Mouse (Mus musculus): ENCODE measurements around the gene Olfr263.

DNA sequence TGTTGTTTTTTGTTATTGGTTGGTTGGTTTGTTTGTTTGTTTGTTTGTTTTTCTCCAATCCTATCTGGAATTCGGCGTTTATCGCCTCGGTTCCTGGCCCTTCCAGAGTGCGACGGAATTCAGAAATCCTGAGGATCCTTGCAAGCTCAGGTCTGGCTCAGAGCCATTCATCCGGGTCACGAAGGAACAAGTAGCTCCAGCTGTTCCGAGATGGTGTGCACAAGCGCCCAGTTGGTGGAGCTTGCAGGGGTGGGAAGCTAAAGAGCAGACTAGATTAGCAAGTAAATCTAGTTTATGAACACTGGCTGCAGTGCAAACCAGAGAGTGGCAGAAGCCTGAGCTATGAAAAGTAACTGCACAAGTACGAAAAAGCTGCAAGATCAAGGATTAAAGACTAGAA, 43.6 kb downstream of the Olfr263 start:
- TF ChIP-seq CTCF (IDR thresholded peaks at IDR 0.05; ENCODE audit: borderline replicate concordance, insufficient read depth, low read depth, low read length) (no peak), POLR2A (IDR thresholded peaks at IDR 0.05; ENCODE audit: borderline replicate concordance, insufficient read depth, low read length) (no peak)
